Mouse (Mus musculus): ENCODE data around the gene Syt9. TPM values are rescaled to one million over a fixed set of nuclear protein-coding genes. Genes with fewer than 3 reads are reported as not detected.

Syt9 gene
- polyA plus RNA-seq, 1 experiment = not detected

DNA sequence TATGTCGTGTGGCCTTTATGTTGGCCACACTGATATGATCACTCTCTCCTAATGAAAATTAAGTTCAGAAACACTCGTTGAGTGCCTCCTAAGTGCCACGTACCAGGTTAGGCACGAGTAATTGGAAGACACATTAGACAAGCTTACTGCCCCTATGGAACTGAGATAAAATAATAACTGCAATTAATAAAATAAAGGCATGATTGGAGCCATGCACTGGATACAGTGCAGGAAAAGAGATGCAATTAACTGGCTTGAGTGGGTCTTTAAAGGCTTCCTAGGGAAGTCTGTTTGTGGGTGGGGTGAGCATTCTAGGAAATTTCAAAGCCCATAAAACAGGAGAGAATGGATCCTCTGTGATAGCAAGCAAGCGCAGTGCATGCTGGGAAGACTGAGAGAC, 10.0 kb downstream of the Syt9 start:
- no peaks in the 10 kb centered on the region for H3K27me3 ChIP-seq (replicated peaks)
- no peak overlapping the region for H3K4me3 ChIP-seq (replicated peaks)
- TF ChIP-seq FLI1 (IDR thresholded peaks at IDR 0.05; ENCODE audit: low read length) (no peak), GATA1 (IDR thresholded peaks at IDR 0.05; ENCODE audit: borderline replicate concordance, low read length) (no peak)
- no peaks in the 10 kb centered on the region for H3K4me1 ChIP-seq
- H3K36me3 ChIP-seq (replicated peaks; ENCODE audit: low read length) = no peaks in the 10 kb centered on the region
- no peaks in the 10 kb centered on the region for H3K9me3 ChIP-seq

GRCm38 (mm10) chr7:107389604-107390003, 19.1 kb downstream of the Syt9 start:
- Histone ChIP-seq H3K4me1 (no peaks in the 10 kb centered on the region), H3K9me3 (no peaks in the 10 kb centered on the region), H3K36me3 (replicated peaks; ENCODE audit: low read length) (no peaks in the 10 kb centered on the region), H3K4me3 (replicated peaks) (no peak overlapping the region), H3K27me3 (replicated peaks) (no peaks in the 10 kb centered on the region)
- TF ChIP-seq FLI1 (IDR thresholded peaks at IDR 0.05; ENCODE audit: low read length) (no peak), GATA1 (IDR thresholded peaks at IDR 0.05; ENCODE audit: borderline replicate concordance, low read length) (no peak)

DNA sequence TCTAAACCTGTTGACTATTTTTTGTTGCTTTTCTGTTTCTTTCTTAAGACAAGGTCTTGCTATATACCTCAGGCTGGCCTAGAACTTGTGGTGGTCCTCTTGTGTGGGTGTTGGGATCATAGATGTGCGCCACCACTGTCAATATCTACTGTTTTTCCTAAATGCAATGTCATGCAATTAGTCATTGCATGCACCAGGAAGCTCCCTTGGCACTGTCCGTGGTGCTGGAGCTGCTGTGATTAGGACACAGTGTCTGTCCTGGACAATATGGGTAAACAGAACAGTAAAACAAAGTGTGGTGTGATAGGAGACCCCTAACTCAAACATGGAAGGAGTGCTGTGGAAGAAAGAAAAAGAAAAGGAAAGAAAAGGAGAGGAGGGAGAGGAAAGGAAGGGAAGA, 22.2 kb downstream of the Syt9 start:
- no peaks in the 10 kb centered on the region for H3K36me3 ChIP-seq (replicated peaks; ENCODE audit: low read length)
- no peak overlapping the region for H3K4me3 ChIP-seq (replicated peaks)
- H3K4me1 ChIP-seq = no peaks in the 10 kb centered on the region
- TF ChIP-seq FLI1 (IDR thresholded peaks at IDR 0.05; ENCODE audit: low read length) (no peak), GATA1 (IDR thresholded peaks at IDR 0.05; ENCODE audit: borderline replicate concordance, low read length) (no peak)
- H3K27me3 ChIP-seq (replicated peaks) = no peaks in the 10 kb centered on the region
- no peaks in the 10 kb centered on the region for H3K9me3 ChIP-seq

DNA sequence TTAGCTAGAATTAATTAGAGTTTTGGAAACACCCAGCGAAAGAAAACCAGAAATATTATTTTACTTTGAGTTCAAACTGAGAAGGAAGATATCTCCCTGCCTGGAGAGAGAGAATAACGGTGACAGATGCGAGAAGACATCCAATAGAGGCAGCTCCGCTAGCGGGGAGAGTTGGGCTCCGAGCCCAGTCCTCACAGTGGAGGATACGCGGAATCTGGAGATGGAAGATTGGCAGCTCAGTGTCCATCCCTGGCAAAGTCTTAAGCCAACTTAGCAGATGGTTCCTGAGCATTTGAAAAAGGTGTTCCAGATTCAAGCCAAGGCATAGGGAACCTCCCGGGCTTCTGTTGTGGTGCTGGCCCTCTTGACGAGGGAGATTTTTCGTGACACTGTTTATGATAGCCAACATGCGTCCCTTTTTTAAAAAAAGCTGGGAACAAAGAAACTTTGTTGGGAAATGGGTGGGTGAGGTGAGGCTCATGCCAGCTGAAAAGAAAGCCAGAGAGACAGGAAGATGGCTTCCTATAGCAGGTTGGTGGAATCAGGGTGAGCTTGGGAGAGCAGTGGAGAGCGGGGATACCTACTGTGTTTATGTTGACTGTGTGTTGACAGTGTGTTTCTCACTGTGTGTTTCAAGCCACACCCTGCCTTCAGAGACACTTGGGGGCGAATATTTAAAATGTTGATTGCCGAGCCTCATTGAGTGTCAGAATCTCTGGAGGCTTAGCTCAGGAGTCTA, 29.7 kb downstream of the Syt9 start:
- Histone ChIP-seq H3K4me1 (no peaks in the 10 kb centered on the region), H3K9me3 (no peaks in the 10 kb centered on the region), H3K4me3 (replicated peaks) (no peak overlapping the region), H3K36me3 (replicated peaks; ENCODE audit: low read length) (no peaks in the 10 kb centered on the region), H3K27me3 (replicated peaks) (no peaks in the 10 kb centered on the region)
- TF ChIP-seq FLI1 (IDR thresholded peaks at IDR 0.05; ENCODE audit: low read length) (no peak), GATA1 (IDR thresholded peaks at IDR 0.05; ENCODE audit: borderline replicate concordance, low read length) (no peak)

DNA sequence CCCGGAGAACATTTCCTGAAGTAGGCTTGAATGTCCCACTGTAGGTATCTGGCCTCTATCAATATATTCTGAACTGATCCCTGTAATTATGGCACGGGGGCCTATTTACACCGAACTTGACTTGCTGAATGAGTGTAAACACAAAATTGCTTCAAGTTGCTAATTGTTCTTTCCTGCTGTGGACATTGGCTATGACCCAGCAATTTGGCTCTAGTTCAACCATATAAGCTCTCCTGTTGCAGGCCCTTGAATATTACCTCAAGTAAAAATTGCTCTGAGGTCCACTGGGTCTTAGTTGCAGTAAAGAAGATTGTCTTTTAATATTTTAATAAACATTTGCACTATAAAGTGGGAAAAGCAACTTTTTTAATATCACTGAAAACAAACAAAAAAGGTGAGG, 32.7 kb downstream of the Syt9 start:
- Histone ChIP-seq H3K27me3 (replicated peaks) (no peaks in the 10 kb centered on the region), H3K9me3 (no peaks in the 10 kb centered on the region), H3K4me1 (no peaks in the 10 kb centered on the region), H3K4me3 (replicated peaks) (no peak overlapping the region), H3K36me3 (replicated peaks; ENCODE audit: low read length) (no peaks in the 10 kb centered on the region)
- TF ChIP-seq GATA1 (IDR thresholded peaks at IDR 0.05; ENCODE audit: borderline replicate concordance, low read length) (no peak), FLI1 (IDR thresholded peaks at IDR 0.05; ENCODE audit: low read length) (no peak)

DNA sequence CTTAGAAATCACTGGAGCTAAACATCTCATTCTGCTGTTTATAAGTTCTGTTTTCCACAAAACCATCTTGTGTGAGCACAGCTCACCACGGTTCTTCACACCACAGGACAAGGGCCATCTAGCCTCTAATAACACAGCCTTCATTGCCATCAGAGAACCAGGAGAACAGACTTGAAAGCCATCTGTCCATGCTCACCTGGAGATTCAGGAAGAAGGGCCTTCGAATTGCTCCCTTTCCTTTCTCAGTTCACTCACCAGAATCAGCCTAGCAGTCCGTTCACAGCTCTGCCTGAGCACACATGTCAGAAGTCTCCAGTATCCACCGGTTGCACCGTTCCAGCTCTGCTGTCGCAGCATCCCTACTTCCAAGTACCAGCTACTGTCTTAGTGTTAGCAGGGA, 44.4 kb downstream of the Syt9 start:
- peaks cover 9% of the 10 kb centered on the region; the same call in 1 of the 2 replicates for H3K9me3 ChIP-seq
- TF ChIP-seq GATA1 (IDR thresholded peaks at IDR 0.05; ENCODE audit: borderline replicate concordance, low read length) (no peak), FLI1 (IDR thresholded peaks at IDR 0.05; ENCODE audit: low read length) (no peak)
- H3K27me3 ChIP-seq (replicated peaks) = no peaks in the 10 kb centered on the region
- no peaks in the 10 kb centered on the region for H3K4me1 ChIP-seq
- no peaks in the 10 kb centered on the region for H3K36me3 ChIP-seq (replicated peaks; ENCODE audit: low read length)
- H3K4me3 ChIP-seq (replicated peaks) = no peak overlapping the region

GRCm38 (mm10) chr7:107417043-107417850, 46.7 kb downstream of the Syt9 start:
- H3K9me3 ChIP-seq = peaks cover 9% of the 10 kb centered on the region; the same call in 1 of the 2 replicates
- no peaks in the 10 kb centered on the region for H3K27me3 ChIP-seq (replicated peaks)
- no peak for TF ChIP-seq FLI1 (IDR thresholded peaks at IDR 0.05; ENCODE audit: low read length)
- no peak for TF ChIP-seq GATA1 (IDR thresholded peaks at IDR 0.05; ENCODE audit: borderline replicate concordance, low read length)
- H3K36me3 ChIP-seq (replicated peaks; ENCODE audit: low read length) = no peaks in the 10 kb centered on the region
- no peak overlapping the region for H3K4me3 ChIP-seq (replicated peaks)
- no peaks in the 10 kb centered on the region for H3K4me1 ChIP-seq

DNA sequence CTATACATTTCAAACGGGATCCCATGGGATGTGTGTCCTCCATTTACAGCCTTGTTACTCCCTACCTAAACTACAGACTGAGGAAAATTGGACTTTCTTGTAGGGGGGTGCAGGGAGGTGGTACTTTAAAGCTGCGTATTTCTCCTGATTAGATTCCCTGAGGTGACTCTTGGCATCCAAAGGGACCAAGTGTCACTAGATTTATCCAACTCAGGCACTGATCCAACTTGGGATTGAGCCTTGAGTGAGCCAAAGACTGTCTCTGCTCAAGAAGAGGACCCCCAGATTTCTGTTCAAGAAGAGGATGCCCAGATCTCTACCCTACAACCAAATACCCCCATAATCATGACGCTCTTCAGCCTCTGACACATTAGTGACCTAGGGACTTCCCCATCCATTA, 66.9 kb downstream of the Syt9 start:
- no peak for TF ChIP-seq GATA1 (IDR thresholded peaks at IDR 0.05; ENCODE audit: borderline replicate concordance, low read length)
- Histone ChIP-seq H3K36me3 (replicated peaks; ENCODE audit: low read length) (no peaks in the 10 kb centered on the region), H3K4me1 (no peaks in the 10 kb centered on the region)

GRCm38 (mm10) chr7:107444579-107444978, 74.1 kb downstream of the Syt9 start:
- H3K9me3 ChIP-seq = no peaks in the 10 kb centered on the region
- H3K27me3 ChIP-seq (replicated peaks) = no peaks in the 10 kb centered on the region
- H3K4me3 ChIP-seq (replicated peaks) = no peak overlapping the region
- H3K36me3 ChIP-seq (replicated peaks; ENCODE audit: low read length) = no peaks in the 10 kb centered on the region
- H3K4me1 ChIP-seq = no peaks in the 10 kb centered on the region
- no peak for TF ChIP-seq GATA1 (IDR thresholded peaks at IDR 0.05; ENCODE audit: borderline replicate concordance, low read length)
- no peak for TF ChIP-seq FLI1 (IDR thresholded peaks at IDR 0.05; ENCODE audit: low read length)

More for the DNA sequence above, 66.9 kb downstream of the Syt9 start:
- no peak overlapping the region for H3K4me3 ChIP-seq (replicated peaks)
- no peaks in the 10 kb centered on the region for H3K9me3 ChIP-seq
- H3K27me3 ChIP-seq (replicated peaks) = no peaks in the 10 kb centered on the region

DNA sequence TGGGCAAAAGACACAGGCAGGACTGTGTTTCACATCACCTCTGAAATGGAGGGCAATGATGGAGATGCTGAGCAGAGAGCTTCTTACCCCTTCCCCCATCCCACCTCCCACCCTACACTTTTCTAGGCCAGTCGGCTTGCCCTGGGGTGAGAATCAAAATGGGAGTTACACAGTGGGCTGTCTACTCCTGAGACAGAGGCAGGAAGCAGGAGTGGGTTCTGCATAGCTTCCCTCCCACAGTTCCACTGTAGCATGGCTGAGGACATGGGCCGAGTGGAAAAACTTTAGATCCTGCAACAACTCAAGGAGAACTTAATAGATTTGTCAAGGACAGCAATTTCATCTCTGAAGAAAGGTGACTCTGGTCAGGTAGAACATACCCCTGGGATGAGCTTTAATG, 84.1 kb downstream of the Syt9 start:
- Histone ChIP-seq H3K27me3 (replicated peaks) (no peaks in the 10 kb centered on the region), H3K4me3 (replicated peaks) (no peak overlapping the region), H3K36me3 (replicated peaks; ENCODE audit: low read length) (no peaks in the 10 kb centered on the region), H3K9me3 (no peaks in the 10 kb centered on the region), H3K4me1 (no peaks in the 10 kb centered on the region)
- TF ChIP-seq FLI1 (IDR thresholded peaks at IDR 0.05; ENCODE audit: low read length) (no peak), GATA1 (IDR thresholded peaks at IDR 0.05; ENCODE audit: borderline replicate concordance, low read length) (no peak)
